Mouse (Mus musculus) thymus, adult 2 months (tissue): ENCODE data around the gene Gm10428.
"Not testable (repeated sequence)": the region's sequence is repeated elsewhere in the genome, so short reads cannot be mapped to it uniquely, and the experiment has no call there.

Experiments
- CTCF ChIP-seq: fragments of 200-500 bp; IDR thresholded peaks from 2 replicates; pipeline ENCODE4 v1.5.1; 2012; ENCODE audit warnings: mild to moderate bottlenecking, control low read depth, low read length, moderate library complexity, borderline replicate concordance; ENCODE audit not compliant: control insufficient read depth, poor library complexity, insufficient read depth; ENCODE audit errors: extremely low read depth
- POLR2A ChIP-seq: fragments of 200-500 bp; IDR thresholded peaks from 2 replicates; pipeline ENCODE4 v1.6.1; 2012; ENCODE audit warnings: mild to moderate bottlenecking, low read length, control low read depth, moderate library complexity; ENCODE audit not compliant: control insufficient read depth, poor library complexity, insufficient read depth; ENCODE audit errors: extremely low read depth

- TF ChIP-seq CTCF, POLR2A: not testable (repeated sequence)
Observed at GRCm38 (mm10) chr11:62749445-62749844, 3.5 kb upstream of the Gm10428 start.
